Mouse (Mus musculus) liver, postnatal 0 days (tissue): ENCODE results near the gene Kdm4b.

Experiments
- CTCF ChIP-seq: sonication (generic); IDR thresholded peaks from 2 replicates; pipeline ENCODE4 v1.5.1; 2016; ENCODE audit warnings: antibody characterized with exemption, low read depth
- EP300 ChIP-seq: IDR thresholded peaks from 2 replicates; pipeline ENCODE4 v1.6.1; 2016; ENCODE audit warnings: antibody characterized with exemption, low read depth, mild to moderate bottlenecking

DNA sequence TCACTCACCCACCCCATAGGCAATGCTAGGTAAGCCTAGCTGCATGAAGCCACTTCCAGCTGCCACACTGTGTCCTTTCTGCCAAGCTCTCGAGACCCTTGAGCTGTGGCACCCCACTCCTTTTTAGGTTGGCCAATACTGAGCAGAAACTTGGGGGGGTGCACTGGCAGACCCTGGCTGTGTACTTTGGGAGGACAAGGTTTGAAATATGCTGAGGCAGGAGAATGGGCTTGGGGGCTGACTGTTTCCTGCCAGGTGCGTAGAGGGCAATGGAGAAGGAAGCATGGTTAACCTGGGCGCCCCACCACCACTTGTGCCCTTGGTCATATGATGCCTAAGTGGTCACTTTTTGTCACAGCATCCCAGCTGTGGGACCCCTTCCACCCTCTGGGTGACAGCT is 118.9 kb downstream of the Kdm4b start:
- TF ChIP-seq EP300 = no peak
- no peak for TF ChIP-seq CTCF
